Mouse (Mus musculus) megakaryocyte progenitor cell, adult 5-6 weeks (primary cell): ENCODE measurements at regions not wholly inside any gene's neighbourhood (a gene's known extent, or its start where the extent isn't known, plus 50 kb on each side); places are given as distances from the start of the nearest gene placed in this dataset.
"Not testable (repeated sequence)": the region's sequence is repeated elsewhere in the genome, so short reads cannot be mapped to it uniquely, and the experiment has no call there.

Experiments
- ATAC-seq: replicated peaks from 2 replicates; pipeline ENCODE4 v1.8.0; 2016; ENCODE audit warnings: mild to moderate bottlenecking, moderate TSS enrichment, inconsistent platforms; ENCODE audit not compliant: poor library complexity

- no peak for ATAC-seq
Observed at GRCm38 (mm10) chr16:30795501-30795904, 196.0 kb downstream of the Fam43a start.

GRCm38 (mm10) chr16:30796103-30796502 lies 196.6 kb downstream of the Fam43a start:
- ATAC-seq = no peak

- ATAC-seq = no peak
Observed at GRCm38 (mm10) chr16:30797006-30797405, 197.5 kb downstream of the Fam43a start.

- no peak for ATAC-seq
Observed at GRCm38 (mm10) chr16:30797973-30798471, 198.5 kb downstream of the Fam43a start.

- no peak for ATAC-seq
Observed at GRCm38 (mm10) chr16:30798536-30798935, 199.0 kb downstream of the Fam43a start.

GRCm38 (mm10) chr16:30799699-30800483 lies 200.4 kb downstream of the Fam43a start:
- no peak for ATAC-seq

- no peak for ATAC-seq
Observed at GRCm38 (mm10) chr16:30804018-30804417, 204.5 kb downstream of the Fam43a start.

GRCm38 (mm10) chr16:30806206-30806605 lies 206.7 kb downstream of the Fam43a start:
- ATAC-seq = not testable (repeated sequence)

- ATAC-seq = no peak
Observed at GRCm38 (mm10) chr16:30818541-30819120, 219.1 kb downstream of the Fam43a start.

GRCm38 (mm10) chr16:30819342-30819741 lies 219.8 kb downstream of the Fam43a start:
- ATAC-seq = no peak

- ATAC-seq = no peak
Observed at GRCm38 (mm10) chr16:30820234-30820633, 220.7 kb downstream of the Fam43a start.

GRCm38 (mm10) chr16:30820761-30821160 lies 221.2 kb downstream of the Fam43a start:
- no peak for ATAC-seq

GRCm38 (mm10) chr16:30821191-30821910 lies 221.8 kb downstream of the Fam43a start:
- no peak for ATAC-seq

GRCm38 (mm10) chr16:30821911-30822578 lies 222.5 kb downstream of the Fam43a start:
- no peak for ATAC-seq

- no peak for ATAC-seq
Observed at GRCm38 (mm10) chr16:30826128-30826527, 226.6 kb downstream of the Fam43a start.

- ATAC-seq = no peak
Observed at GRCm38 (mm10) chr16:30827901-30828608, 228.5 kb downstream of the Fam43a start.

GRCm38 (mm10) chr16:30834561-30834960 lies 235.0 kb downstream of the Fam43a start:
- no peak for ATAC-seq

GRCm38 (mm10) chr16:30835678-30836077 lies 236.2 kb downstream of the Fam43a start:
- ATAC-seq = no peak

- ATAC-seq = no peak
Observed at GRCm38 (mm10) chr16:30842831-30843230, 238.4 kb downstream of the Xxylt1 start.

- no peak for ATAC-seq
Observed at GRCm38 (mm10) chr16:30852595-30852994, 228.6 kb downstream of the Xxylt1 start.
